Comparison of ENCODE assay signal across 8 mouse cellular contexts in the genomic region with DNA sequence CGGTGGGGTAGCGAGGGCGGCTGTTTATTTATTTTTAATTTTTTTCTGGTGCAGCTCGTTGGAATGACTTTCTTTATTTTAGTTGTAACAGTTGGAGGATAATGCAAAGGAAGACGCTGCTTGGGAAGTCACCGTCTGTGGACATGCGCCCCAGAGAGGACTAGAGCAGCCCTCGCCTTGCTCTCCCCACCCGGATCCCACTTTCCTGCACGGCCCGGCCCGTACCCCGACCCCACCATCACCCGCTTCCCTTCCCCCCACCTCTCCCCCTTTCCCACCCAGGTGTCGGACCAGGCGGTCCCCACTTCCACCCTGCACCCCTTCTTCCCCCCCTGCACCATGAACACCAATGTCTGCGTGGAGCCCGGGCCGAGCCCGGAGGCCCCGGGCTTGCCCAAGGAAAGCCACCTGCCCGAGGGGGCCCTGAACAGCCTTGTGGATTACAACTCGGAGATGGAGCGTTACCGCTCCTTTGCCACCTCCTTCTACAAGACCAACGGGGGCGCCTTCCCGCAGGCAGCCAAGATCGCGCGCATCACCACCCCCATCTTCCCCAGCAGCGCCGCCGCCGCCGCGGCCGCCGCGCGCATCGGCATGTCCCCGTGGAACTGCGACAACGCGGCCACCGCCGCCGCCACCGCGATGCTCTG. TPM values are rescaled to one million over a fixed set of nuclear protein-coding genes. Genes with fewer than 3 reads are reported as not detected.
DNase-seq lines count a peak whose midpoint lies in the region; ATAC-seq and TF ChIP-seq lines count a peak whose summit lies in the region.

No protein-coding gene starts in this region.

- H3K9me3 ChIP-seq in forebrain, embryonic 10.5 days: no peaks in the 10 kb centered on the region
- H3K9me3 ChIP-seq in heart, embryonic 15.5 days (replicated peaks): no peaks in the 10 kb centered on the region
- no peaks in the 10 kb centered on the region for H3K9me3 ChIP-seq in liver, embryonic 14.5 days (ENCODE audit: control insufficient read depth, low read length)

- no peak for TF ChIP-seq EP300 in liver, embryonic 14.5 days (IDR thresholded peaks at IDR 0.05; ENCODE audit: low read depth)

- H3K4me1 ChIP-seq in forebrain, embryonic 10.5 days: peaks cover 76% of the 10 kb centered on the region
- H3K4me1 ChIP-seq in heart, embryonic 15.5 days (replicated peaks): peaks cover 16% of the 10 kb centered on the region
- H3K4me1 ChIP-seq in liver, embryonic 14.5 days (replicated peaks; ENCODE audit: control insufficient read depth in 2 of 2, insufficient read depth in 2 of 2, low read length in 1 of 2): 0 out of 4 replicates have a peak, but pooled peaks cover 0 to 2% of the 10 kb centered on the region in 2 experiments
- H3K4me1 ChIP-seq in olfactory bulb, adult 2 months (ENCODE audit: control insufficient read depth, insufficient read depth, low read length): peaks cover 2% of the 10 kb centered on the region; the same call in 1 of the 2 replicates

- H3K79me3 ChIP-seq in C2C12 (ENCODE audit: low read depth): no peaks in the 10 kb centered on the region

- peak overlapping the region; percentile 64 for H3ac ChIP-seq in C2C12 (ENCODE audit: control insufficient read depth, insufficient read length, low read depth)

- H3K4me3 ChIP-seq in C2C12 (ENCODE audit: insufficient read depth, poor library complexity, severe bottlenecking): peak overlapping the region; percentile 14
- peak overlapping the region; percentile 80 for H3K4me3 ChIP-seq in forebrain, embryonic 10.5 days
- H3K4me3 ChIP-seq in heart, embryonic 15.5 days: peak overlapping the region; percentile 63
- peak overlapping the region; percentile 56 to 57 for H3K4me3 ChIP-seq in liver, embryonic 14.5 days (ENCODE audit: insufficient read depth in 1 of 2, low read depth in 2 of 2, low read length in 2 of 2)
- peak overlapping the region; percentile 86 for H3K4me3 ChIP-seq in olfactory bulb, adult 2 months (ENCODE audit: insufficient read depth, low read depth, low read length)

- peak; percentile 21 to 25 for DNase-seq in adrenal gland, postnatal 4 days (ENCODE audit: low spot score in 2 of 2)
- peak; percentile 67 for DNase-seq in forebrain, embryonic 10.5 days (ENCODE audit: extremely low spot score, low spot score)
- peak; percentile 14 to 60 for DNase-seq in kidney, postnatal 36 days
- DNase-seq in liver, embryonic 14.5 days (ENCODE audit: low read depth in 3 of 3, low spot score in 3 of 3): no peak
- DNase-seq in urinary bladder, postnatal 14 days (ENCODE audit: low spot score): peak; percentile 38

- TF ChIP-seq POLR2A in olfactory bulb, adult 2 months (IDR thresholded peaks at IDR 0.05; ENCODE audit: insufficient read depth, low read depth, low read length): no peak

- H3K27ac ChIP-seq in forebrain, embryonic 10.5 days: peak overlapping the region; percentile 97
- H3K27ac ChIP-seq in heart, embryonic 15.5 days: peak overlapping the region; percentile 86
- no peak overlapping the region for H3K27ac ChIP-seq in liver, embryonic 14.5 days
- peak overlapping the region; percentile 98 for H3K27ac ChIP-seq in olfactory bulb, adult 2 months (ENCODE audit: insufficient read depth, low read depth, low read length)

- WGBS in forebrain, embryonic 10.5 days: under 1% methylated on average over 50 of the region's 51 CpGs
- under 1% methylated on average over 48 of the region's 51 CpGs for WGBS in heart, embryonic 15.5 days
- WGBS in liver, embryonic 14.5 days (ENCODE audit: insufficient replicate concordance): 1% methylated on average over 47 of the region's 51 CpGs
- under 1% methylated on average over 50 of the region's 51 CpGs for WGBS in olfactory bulb, adult 2 months

- H3K9ac ChIP-seq in heart, embryonic 15.5 days: peak overlapping the region; percentile 51
- no peak overlapping the region for H3K9ac ChIP-seq in liver, embryonic 14.5 days (replicated peaks)

- H3K36me3 ChIP-seq in C2C12 (ENCODE audit: control insufficient read depth, insufficient read depth): no peaks in the 10 kb centered on the region
- H3K36me3 ChIP-seq in forebrain, embryonic 10.5 days (replicated peaks): peaks cover 12% of the 10 kb centered on the region
- no peaks in the 10 kb centered on the region for H3K36me3 ChIP-seq in heart, embryonic 15.5 days
- no peaks in the 10 kb centered on the region for H3K36me3 ChIP-seq in liver, embryonic 14.5 days (replicated peaks; ENCODE audit: control insufficient read depth, insufficient read depth, low read depth)

- no peaks in the 10 kb centered on the region for H3K27me3 ChIP-seq in C2C12 (ENCODE audit: control insufficient read depth, insufficient read depth, insufficient read length)
- H3K27me3 ChIP-seq in forebrain, embryonic 10.5 days (ENCODE audit: poor library complexity, severe bottlenecking): no peaks in the 10 kb centered on the region
- no peaks in the 10 kb centered on the region for H3K27me3 ChIP-seq in heart, embryonic 15.5 days
- H3K27me3 ChIP-seq in liver, embryonic 14.5 days (ENCODE audit: control insufficient read depth, insufficient read depth, low read length): peaks cover 58% of the 10 kb centered on the region

- H3K4me2 ChIP-seq in heart, embryonic 15.5 days: peak overlapping the region; percentile 86
- H3K4me2 ChIP-seq in liver, embryonic 14.5 days (ENCODE audit: low read depth): peak overlapping the region; percentile 68

- TF ChIP-seq CTCF in C2C12 (IDR thresholded peaks at IDR 0.05; ENCODE audit: control insufficient read depth, insufficient read depth, insufficient read length): peak; percentile 6
- no peak for TF ChIP-seq CTCF in liver, embryonic 14.5 days (IDR thresholded peaks at IDR 0.05; ENCODE audit: low read depth)
- TF ChIP-seq CTCF in olfactory bulb, adult 2 months (IDR thresholded peaks at IDR 0.05; ENCODE audit: insufficient read depth, low read depth, low read length): no peak

- peak; percentile 25 for ATAC-seq in heart, embryonic 15.5 days (replicated peaks; ENCODE audit: insufficient number of reproducible peaks, insufficient read depth, low FRiP score, low read depth)
- peak; percentile 42; the same call in 1 of the 2 replicates for ATAC-seq in liver, embryonic 14.5 days (ENCODE audit: insufficient read depth)

- no peaks in the 10 kb centered on the region for H3K79me2 ChIP-seq in C2C12 (ENCODE audit: control insufficient read depth, insufficient read depth)

TF ChIP-seq in C2C12, 6 proteins besides CTCF, POLR2A, EP300 and RAD21:
- TF ChIP-seq MYOD1 (IDR thresholded peaks at IDR 0.05; ENCODE audit: control insufficient read depth, insufficient read length, low read depth) (no peak), USF1 (IDR thresholded peaks at IDR 0.05; ENCODE audit: low read depth) (no peak), FOSL1 (IDR thresholded peaks at IDR 0.05; ENCODE audit: insufficient read depth, low read length, poor library complexity, severe bottlenecking) (no peak), CEBPB (IDR thresholded peaks at IDR 0.05; ENCODE audit: low read depth) (no peak), MAX (IDR thresholded peaks at IDR 0.05) (no peak)

RNA-seq across cellular contexts. Expression of a gene that starts 3.2 kb away (rescaled TPM):
- polyA plus RNA-seq in C2C12 (2012; fragmentation: generic; extraction: Trizol): 0.02 TPM
- total RNA-seq in adrenal gland, postnatal 4 days (2021): 10 to 100 TPM; 12.6 to 14.5 TPM
- polyA plus RNA-seq in forebrain, embryonic 10.5 days (2016; fragmentation: Nextera tagmentation; extraction: Ambion mirVana): 12.0 and 13.2 TPM in 2 replicates
- 2.6 and 3.8 TPM in 2 replicates for polyA plus RNA-seq in heart, embryonic 15.5 days (2015; fragmentation: Nextera tagmentation; extraction: Ambion mirVana)
- 0.09 and 0.10 TPM in 2 replicates for polyA plus RNA-seq in liver, embryonic 14.5 days (2012; rRNA removed)
- 0.06 and 0.10 TPM in 2 replicates for polyA plus RNA-seq in liver, embryonic 14.5 days (2014; fragmentation: Nextera tagmentation; extraction: Ambion mirVana)
- polyA plus RNA-seq in olfactory bulb, adult 2 months (2012; ENCODE audit: insufficient read depth, insufficient read length, low replicate concordance, missing spikeins): not detected in 2 replicates

Comparison
In these comparisons a context has a peak if more than half of its experiments do, and no peak if none do; other contexts are left out.
1. H3K4me3 ChIP-seq: peak in every context shown above with its lines; median percentile 86 in olfactory bulb, adult 2 months; 80 in forebrain, embryonic 10.5 days; 63 in heart, embryonic 15.5 days; 56 in liver, embryonic 14.5 days; 14 in C2C12.
2. DNase-seq: peak in adrenal gland, postnatal 4 days (2 of 2), forebrain, embryonic 10.5 days (single experiment), kidney, postnatal 36 days (2 of 2) and urinary bladder, postnatal 14 days (single experiment); none in liver, embryonic 14.5 days (0 of 3).